Mouse (Mus musculus): ENCODE results near the gene Prlhr. TPM values are rescaled to one million over a fixed set of nuclear protein-coding genes. Genes with fewer than 3 reads are reported as not detected.

The Prlhr gene
- polyA plus RNA-seq, 1 experiment from 2014 or later: not detected

- Histone ChIP-seq H3K4me1 (ENCODE audit: control insufficient read depth, insufficient read depth, low read length) (no peaks in the 10 kb centered on the region), H3K4me2 (ENCODE audit: low read depth, severe bottlenecking) (no peak overlapping the region), H3K4me3 (ENCODE audit: low read depth, low read length) (no peak overlapping the region), H3K9ac (ENCODE audit: low read length) (no peak overlapping the region), H3K27me3 (ENCODE audit: control insufficient read depth, insufficient read depth, low read length) (no peaks in the 10 kb centered on the region), H3K36me3 (ENCODE audit: control insufficient read depth, insufficient read depth, low read length) (no peaks in the 10 kb centered on the region), H3K9me3 (ENCODE audit: control insufficient read depth, low read length) (no peaks in the 10 kb centered on the region), H3K27ac (replicated peaks; ENCODE audit: low read depth, low read length) (no peak overlapping the region)
- 52% methylated on average over 2 of the region's 2 CpGs for WGBS
- ATAC-seq (ENCODE audit: insufficient number of reproducible peaks, low FRiP score, low TSS enrichment, low read depth): no peak
- no peak for DNase-seq (ENCODE audit: low spot score)
Observed at GRCm38 (mm10) chr19:60477788-60478187, 9.7 kb upstream of the Prlhr start.

- no peak overlapping the region for H3K4me2 ChIP-seq (ENCODE audit: low read depth, severe bottlenecking)
- H3K27me3 ChIP-seq (ENCODE audit: control insufficient read depth, insufficient read depth, low read length): peaks cover 26% of the 10 kb centered on the region
Observed at GRCm38 (mm10) chr19:60468846-60469245, 742 bp upstream of the Prlhr start.

GRCm38 (mm10) chr19:60467588-60468007, 506 bp downstream of the Prlhr start:
- Histone ChIP-seq H3K27me3 (ENCODE audit: control insufficient read depth, insufficient read depth, low read length) (peaks cover 26% of the 10 kb centered on the region), H3K4me1 (ENCODE audit: control insufficient read depth, insufficient read depth, low read length) (0 out of 2 replicates have a peak, but pooled peaks cover 5% of the 10 kb centered on the region), H3K9ac (ENCODE audit: low read length) (no peak overlapping the region), H3K36me3 (ENCODE audit: control insufficient read depth, insufficient read depth, low read length) (no peaks in the 10 kb centered on the region), H3K4me3 (ENCODE audit: low read depth, low read length) (peak overlapping the region; percentile 20; the same call in 1 of the 2 replicates), H3K9me3 (ENCODE audit: control insufficient read depth, low read length) (no peaks in the 10 kb centered on the region), H3K27ac (replicated peaks; ENCODE audit: low read depth, low read length) (no peak overlapping the region), H3K4me2 (ENCODE audit: low read depth, severe bottlenecking) (peak overlapping the region; percentile 41; the same call in 1 of the 2 replicates)
- 15% methylated on average over 31 of the region's 31 CpGs for WGBS
- ATAC-seq (ENCODE audit: insufficient number of reproducible peaks, low FRiP score, low TSS enrichment, low read depth): no peak
- DNase-seq (ENCODE audit: low spot score): no peak

More at GRCm38 (mm10) chr19:60468846-60469245, 742 bp upstream of the Prlhr start:
- DNase-seq (ENCODE audit: low spot score) (peak; percentile 91), ATAC-seq (ENCODE audit: insufficient number of reproducible peaks, low FRiP score, low TSS enrichment, low read depth) (no peak)
- H3K4me3 ChIP-seq (ENCODE audit: low read depth, low read length): no peak overlapping the region
- WGBS: 2% methylated on average over 10 of the region's 10 CpGs
- H3K4me1 ChIP-seq (ENCODE audit: control insufficient read depth, insufficient read depth, low read length): 0 out of 2 replicates have a peak, but pooled peaks cover 5% of the 10 kb centered on the region
- H3K9me3 ChIP-seq (ENCODE audit: control insufficient read depth, low read length): no peaks in the 10 kb centered on the region
- no peak overlapping the region for H3K27ac ChIP-seq (replicated peaks; ENCODE audit: low read depth, low read length)
- H3K9ac ChIP-seq (ENCODE audit: low read length): no peak overlapping the region
- H3K36me3 ChIP-seq (ENCODE audit: control insufficient read depth, insufficient read depth, low read length): no peaks in the 10 kb centered on the region

GRCm38 (mm10) chr19:60466953-60467570, 1.0 kb downstream of the Prlhr start:
- no peaks in the 10 kb centered on the region for H3K36me3 ChIP-seq (ENCODE audit: control insufficient read depth, insufficient read depth, low read length)
- peak overlapping the region; percentile 41 for H3K4me2 ChIP-seq (ENCODE audit: low read depth, severe bottlenecking)
- H3K4me3 ChIP-seq (ENCODE audit: low read depth, low read length): peak overlapping the region; percentile 20; the same call in 1 of the 2 replicates
- H3K27ac ChIP-seq (replicated peaks; ENCODE audit: low read depth, low read length): no peak overlapping the region
- peaks cover 26% of the 10 kb centered on the region for H3K27me3 ChIP-seq (ENCODE audit: control insufficient read depth, insufficient read depth, low read length)
- H3K9me3 ChIP-seq (ENCODE audit: control insufficient read depth, low read length): no peaks in the 10 kb centered on the region
- DNase-seq (ENCODE audit: low spot score): peak; percentile 78
- H3K4me1 ChIP-seq (ENCODE audit: control insufficient read depth, insufficient read depth, low read length): 0 out of 2 replicates have a peak, but pooled peaks cover 5% of the 10 kb centered on the region
- 3% methylated on average over 41 of the region's 41 CpGs for WGBS
- no peak overlapping the region for H3K9ac ChIP-seq (ENCODE audit: low read length)
- ATAC-seq (ENCODE audit: insufficient number of reproducible peaks, low FRiP score, low TSS enrichment, low read depth): no peak

GRCm38 (mm10) chr19:60465726-60466125, 2.4 kb downstream of the Prlhr start:
- no peaks in the 10 kb centered on the region for H3K36me3 ChIP-seq (ENCODE audit: control insufficient read depth, insufficient read depth, low read length)
- 72% methylated on average over 2 of the region's 2 CpGs for WGBS
- no peak overlapping the region for H3K9ac ChIP-seq (ENCODE audit: low read length)

GRCm38 (mm10) chr19:60463896-60464295, 4.2 kb downstream of the Prlhr start:
- 57% methylated on average over 3 of the region's 3 CpGs for WGBS
- no peak overlapping the region for H3K9ac ChIP-seq (ENCODE audit: low read length)
- 0 out of 2 replicates have a peak, but pooled peaks cover 5% of the 10 kb centered on the region for H3K4me1 ChIP-seq (ENCODE audit: control insufficient read depth, insufficient read depth, low read length)
- no peak overlapping the region for H3K4me2 ChIP-seq (ENCODE audit: low read depth, severe bottlenecking)
- H3K27me3 ChIP-seq (ENCODE audit: control insufficient read depth, insufficient read depth, low read length): peaks cover 26% of the 10 kb centered on the region
- no peaks in the 10 kb centered on the region for H3K36me3 ChIP-seq (ENCODE audit: control insufficient read depth, insufficient read depth, low read length)
- no peak overlapping the region for H3K4me3 ChIP-seq (ENCODE audit: low read depth, low read length)
- no peak for DNase-seq (ENCODE audit: low spot score)
- ATAC-seq (ENCODE audit: insufficient number of reproducible peaks, low FRiP score, low TSS enrichment, low read depth): no peak
- no peaks in the 10 kb centered on the region for H3K9me3 ChIP-seq (ENCODE audit: control insufficient read depth, low read length)
- no peak overlapping the region for H3K27ac ChIP-seq (replicated peaks; ENCODE audit: low read depth, low read length)

More at GRCm38 (mm10) chr19:60465726-60466125, 2.4 kb downstream of the Prlhr start:
- Histone ChIP-seq H3K4me3 (ENCODE audit: low read depth, low read length) (no peak overlapping the region), H3K27ac (replicated peaks; ENCODE audit: low read depth, low read length) (no peak overlapping the region), H3K4me1 (ENCODE audit: control insufficient read depth, insufficient read depth, low read length) (0 out of 2 replicates have a peak, but pooled peaks cover 5% of the 10 kb centered on the region), H3K4me2 (ENCODE audit: low read depth, severe bottlenecking) (no peak overlapping the region), H3K27me3 (ENCODE audit: control insufficient read depth, insufficient read depth, low read length) (peaks cover 26% of the 10 kb centered on the region), H3K9me3 (ENCODE audit: control insufficient read depth, low read length) (no peaks in the 10 kb centered on the region)
- ATAC-seq (ENCODE audit: insufficient number of reproducible peaks, low FRiP score, low TSS enrichment, low read depth) (no peak), DNase-seq (ENCODE audit: low spot score) (no peak)

GRCm38 (mm10) chr19:60463440-60463839, 4.7 kb downstream of the Prlhr start:
- Histone ChIP-seq H3K4me1 (ENCODE audit: control insufficient read depth, insufficient read depth, low read length) (0 out of 2 replicates have a peak, but pooled peaks cover 5% of the 10 kb centered on the region), H3K9ac (ENCODE audit: low read length) (no peak overlapping the region), H3K27me3 (ENCODE audit: control insufficient read depth, insufficient read depth, low read length) (peaks cover 22% of the 10 kb centered on the region), H3K27ac (replicated peaks; ENCODE audit: low read depth, low read length) (no peak overlapping the region), H3K4me3 (ENCODE audit: low read depth, low read length) (no peak overlapping the region), H3K9me3 (ENCODE audit: control insufficient read depth, low read length) (no peaks in the 10 kb centered on the region), H3K36me3 (ENCODE audit: control insufficient read depth, insufficient read depth, low read length) (no peaks in the 10 kb centered on the region), H3K4me2 (ENCODE audit: low read depth, severe bottlenecking) (no peak overlapping the region)
- ATAC-seq (ENCODE audit: insufficient number of reproducible peaks, low FRiP score, low TSS enrichment, low read depth) (no peak), DNase-seq (ENCODE audit: low spot score) (no peak)
- WGBS: 88% methylated on average over 3 of the region's 3 CpGs

GRCm38 (mm10) chr19:60461476-60461875, 6.6 kb downstream of the Prlhr start:
- Histone ChIP-seq H3K4me2 (ENCODE audit: low read depth, severe bottlenecking) (no peak overlapping the region), H3K4me3 (ENCODE audit: low read depth, low read length) (no peak overlapping the region), H3K36me3 (ENCODE audit: control insufficient read depth, insufficient read depth, low read length) (no peaks in the 10 kb centered on the region), H3K27me3 (ENCODE audit: control insufficient read depth, insufficient read depth, low read length) (peaks cover 4% of the 10 kb centered on the region; the same call in 1 of the 2 replicates), H3K9me3 (ENCODE audit: control insufficient read depth, low read length) (no peaks in the 10 kb centered on the region), H3K4me1 (ENCODE audit: control insufficient read depth, insufficient read depth, low read length) (no peaks in the 10 kb centered on the region), H3K9ac (ENCODE audit: low read length) (no peak overlapping the region), H3K27ac (replicated peaks; ENCODE audit: low read depth, low read length) (no peak overlapping the region)
- 56% methylated on average over 2 of the region's 2 CpGs for WGBS
- DNase-seq (ENCODE audit: low spot score) (no peak), ATAC-seq (ENCODE audit: insufficient number of reproducible peaks, low FRiP score, low TSS enrichment, low read depth) (no peak)

All from limb, embryonic 11.5 days (tissue).